Mouse (Mus musculus): ENCODE results near the gene Wdr46.

GRCm38 (mm10) chr17:33954646-33955554, 14.4 kb downstream of the Wdr46 start:
- TF ChIP-seq GATA1 (IDR thresholded peaks at IDR 0.05; ENCODE audit: low read length) (no peak), TAL1 (IDR thresholded peaks at IDR 0.05; ENCODE audit: low read length) (no peak)
